7 mouse cellular contexts compared by ENCODE assay signal in genomic region chr14:36968628-36969147, GRCm38 (mm10). TPM values are rescaled to one million over a fixed set of nuclear protein-coding genes. Genes with fewer than 3 reads are reported as not detected.
A peak's percentile ranks its signal among the peaks of the same experiment; 100 is the strongest.
DNase-seq lines count a peak whose midpoint lies in the region; ATAC-seq lines count a peak whose summit lies in the region.

Gene Ccser2, minus strand, starts transcription at chr14:36968777.

- peak within 1 kb of the TSS; percentile 75 for H3K4me2 ChIP-seq in intestine, embryonic 16.5 days (ENCODE audit: low read depth, low read length)
- peak within 1 kb of the TSS; percentile 40 for H3K4me2 ChIP-seq in midbrain, embryonic 11.5 days

- peak; percentile 100 for DNase-seq in adrenal gland, adult 2 months
- DNase-seq in embryo, embryonic 11.5 days (ENCODE audit: low read depth, low spot score) = peak; percentile 93
- peak; percentile 99 for DNase-seq in gastrocnemius, postnatal 4 days (ENCODE audit: low spot score in 2 of 2)
- DNase-seq in left cerebral cortex, postnatal 36 days (ENCODE audit: low spot score in 2 of 2) = peak; percentile 96 to 98
- peak; percentile 100 for DNase-seq in midbrain, embryonic 11.5 days (ENCODE audit: low spot score, missing footprints)
- peak; percentile 95 for DNase-seq in skeletal muscle tissue, adult 2 months (ENCODE audit: low read depth, low spot score)

- H3K27me3 ChIP-seq in intestine, embryonic 16.5 days (replicated peaks; ENCODE audit: control insufficient read depth, insufficient read depth, low read length) = no peaks in the 10 kb centered on the region
- H3K27me3 ChIP-seq in midbrain, embryonic 11.5 days (ENCODE audit: control insufficient read depth, insufficient read depth, low read length) = no peaks in the 10 kb centered on the region

- H3K9ac ChIP-seq in intestine, embryonic 16.5 days (ENCODE audit: low read depth, low read length) = peak within 1 kb of the TSS; percentile 88
- H3K9ac ChIP-seq in midbrain, embryonic 11.5 days (ENCODE audit: low read length) = peak within 1 kb of the TSS; percentile 70

- peak within 1 kb of the TSS; percentile 81 for H3K27ac ChIP-seq in intestine, embryonic 16.5 days (ENCODE audit: low read length)
- peak within 1 kb of the TSS; percentile 83 for H3K27ac ChIP-seq in midbrain, embryonic 11.5 days (ENCODE audit: low read depth, low read length)

- peaks cover 6% of the 10 kb centered on the region; the same call in 1 of the 2 replicates for H3K4me1 ChIP-seq in intestine, embryonic 16.5 days (ENCODE audit: control insufficient read depth, insufficient read depth, low read length)
- peaks cover 6% of the 10 kb centered on the region for H3K4me1 ChIP-seq in midbrain, embryonic 11.5 days (ENCODE audit: control insufficient read depth, insufficient read depth, low read length)

- H3K4me3 ChIP-seq in intestine, embryonic 16.5 days (ENCODE audit: low read length) = peak within 1 kb of the TSS; percentile 91
- peak within 1 kb of the TSS; percentile 59 for H3K4me3 ChIP-seq in midbrain, embryonic 11.5 days (ENCODE audit: low read depth, low read length)

- H3K9me3 ChIP-seq in intestine, embryonic 16.5 days (ENCODE audit: control insufficient read depth, low read length) = no peaks in the 10 kb centered on the region
- no peaks in the 10 kb centered on the region for H3K9me3 ChIP-seq in midbrain, embryonic 11.5 days (ENCODE audit: control insufficient read depth, low read length)

- ATAC-seq in intestine, embryonic 16.5 days = peak; percentile 99
- ATAC-seq in midbrain, embryonic 11.5 days (ENCODE audit: low FRiP score) = peak; percentile 100

- intact Hi-C loops in left cerebral cortex, postnatal 36 days (cut with DNase I) = no loop called here

- 3% methylated on average over 31 of the region's 39 CpGs for WGBS in intestine, embryonic 16.5 days
- WGBS in midbrain, embryonic 11.5 days = 3% methylated on average over 32 of the region's 39 CpGs

- H3K36me3 ChIP-seq in intestine, embryonic 16.5 days (ENCODE audit: control insufficient read depth, insufficient read depth, low read length) = no peaks in the 10 kb centered on the region
- H3K36me3 ChIP-seq in midbrain, embryonic 11.5 days (ENCODE audit: control insufficient read depth, insufficient read depth, low read length) = no peaks in the 10 kb centered on the region

RNA-seq across cellular contexts. Expression of gene Ccser2, which starts in this region (rescaled TPM):
- total RNA-seq in adrenal gland, adult 2 months (2021) = 10 to 100 TPM; 37.0 to 37.4 TPM
- polyA plus RNA-seq in adrenal gland, adult 2 months (2012; rRNA removed) = 6.8 and 7.3 TPM in 2 replicates
- 10 to 100 TPM; 59.4 to 63.7 TPM for total RNA-seq in gastrocnemius, postnatal 4 days (2021)
- polyA plus RNA-seq in intestine, embryonic 16.5 days (2015; fragmentation: Nextera tagmentation; extraction: Ambion mirVana) = 30.1 and 33.5 TPM in 2 replicates
- total RNA-seq in left cerebral cortex, postnatal 36 days (2021) = 10 to 100 TPM; 81.6 to 84.1 TPM
- 27.5 and 29.2 TPM in 2 replicates for polyA plus RNA-seq in midbrain, embryonic 11.5 days (2014; fragmentation: Nextera tagmentation; extraction: Ambion mirVana)

Comparison
In these comparisons a context has a peak if more than half of its experiments do, and no peak if none do; other contexts are left out.
1. Peak in every context shown above with its lines: DNase-seq, ATAC-seq, H3K4me3 ChIP-seq and H3K27ac ChIP-seq.